Mouse (Mus musculus): Measurements from ENCODE around the gene Fbxo34.

GRCm38 (mm10) chr14:47510244-47510643, 60.0 kb downstream of the Fbxo34 start:
- TF ChIP-seq EP300 (IDR thresholded peaks at IDR 0.05; ENCODE audit: insufficient read depth, low read depth, low read length): no peak
- TF ChIP-seq CTCF (IDR thresholded peaks at IDR 0.05; ENCODE audit: low read depth, low read length): no peak
